Mouse (Mus musculus) bone marrow macrophage, adult 2 months (primary cell): ENCODE results near the gene Rbp3.

Experiments
- CTCF ChIP-seq: IDR thresholded peaks from 2 replicates; pipeline ENCODE4 v1.5.1; 2012; ENCODE audit warnings: low read depth, mild to moderate bottlenecking, low read length, moderate library complexity
- POLR2A ChIP-seq: IDR thresholded peaks from 2 replicates; pipeline ENCODE4 v1.6.1; 2012; ENCODE audit warnings: mild to moderate bottlenecking, low read depth, low read length, borderline replicate concordance

- no peak for TF ChIP-seq CTCF
- TF ChIP-seq POLR2A: no peak
Observed at GRCm38 (mm10) chr14:33939117-33939516, 14.7 kb upstream of the Rbp3 start.
